Mouse (Mus musculus): ENCODE data around the gene Filip1.

Filip1 gene

GRCm38 (mm10) chr9:79983244-79983643 lies 29.4 kb downstream of the Filip1 start:
- no peak for DNase-seq (ENCODE audit: low spot score in 2 of 2)

GRCm38 (mm10) chr9:79979274-79979673 lies 33.4 kb downstream of the Filip1 start:
- DNase-seq (ENCODE audit: low spot score in 2 of 2), result no peak

GRCm38 (mm10) chr9:79978228-79979024 lies 34.2 kb downstream of the Filip1 start:
- no peak for DNase-seq (ENCODE audit: low spot score in 2 of 2)

- peak; percentile 31 to 44 for DNase-seq (ENCODE audit: low spot score in 2 of 2)
These were observed 35.1 kb downstream of the Filip1 start for GRCm38 (mm10) chr9:79977549-79977971.

GRCm38 (mm10) chr9:79976789-79977188 lies 35.9 kb downstream of the Filip1 start:
- DNase-seq (ENCODE audit: low spot score in 2 of 2), result no peak

GRCm38 (mm10) chr9:79975121-79975520 lies 37.5 kb downstream of the Filip1 start:
- DNase-seq (ENCODE audit: low spot score in 2 of 2), result no peak

DNA sequence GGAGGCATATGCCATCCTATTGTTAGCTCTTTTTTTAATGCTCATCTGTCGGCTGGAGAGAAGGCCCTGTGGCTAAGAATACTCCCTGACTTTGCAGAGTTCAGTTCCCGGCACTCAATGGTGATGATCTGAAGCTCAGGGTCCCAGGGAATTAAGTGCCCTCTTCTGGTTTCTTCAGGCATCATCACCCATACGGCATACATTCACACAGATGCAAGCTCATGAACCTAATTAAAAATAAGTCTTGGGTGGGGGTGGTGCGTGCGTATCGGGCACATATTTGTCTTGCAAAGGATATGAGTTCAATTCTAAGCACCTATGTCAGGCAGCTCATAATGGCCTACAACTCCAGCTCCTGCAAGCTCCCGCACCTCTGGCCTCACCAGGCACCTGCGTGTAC lies 39.1 kb downstream of the Filip1 start:
- no peak for DNase-seq (ENCODE audit: low spot score in 2 of 2)

GRCm38 (mm10) chr9:79972705-79973104 lies 39.9 kb downstream of the Filip1 start:
- no peak for DNase-seq (ENCODE audit: low spot score in 2 of 2)

DNA sequence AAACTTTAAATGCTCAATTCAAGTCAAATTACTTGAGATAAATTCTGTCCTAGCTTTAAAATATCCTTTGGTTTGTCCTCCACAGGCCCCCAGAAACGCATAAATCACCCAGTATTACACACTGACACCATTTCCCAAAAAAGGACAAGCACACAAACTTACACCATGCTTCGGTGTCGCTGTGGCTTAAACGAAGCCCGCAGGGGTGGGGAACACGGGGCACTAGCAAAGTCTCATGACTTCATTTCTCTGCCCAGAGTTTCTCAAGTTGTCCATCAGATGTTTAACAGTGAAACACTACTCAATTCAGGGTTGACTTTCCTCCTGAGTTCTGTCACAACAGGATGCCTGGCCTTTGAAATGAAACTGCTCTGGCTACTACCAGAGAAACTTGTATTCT lies 41.0 kb downstream of the Filip1 start:
- no peak for DNase-seq (ENCODE audit: low spot score in 2 of 2)

DNA sequence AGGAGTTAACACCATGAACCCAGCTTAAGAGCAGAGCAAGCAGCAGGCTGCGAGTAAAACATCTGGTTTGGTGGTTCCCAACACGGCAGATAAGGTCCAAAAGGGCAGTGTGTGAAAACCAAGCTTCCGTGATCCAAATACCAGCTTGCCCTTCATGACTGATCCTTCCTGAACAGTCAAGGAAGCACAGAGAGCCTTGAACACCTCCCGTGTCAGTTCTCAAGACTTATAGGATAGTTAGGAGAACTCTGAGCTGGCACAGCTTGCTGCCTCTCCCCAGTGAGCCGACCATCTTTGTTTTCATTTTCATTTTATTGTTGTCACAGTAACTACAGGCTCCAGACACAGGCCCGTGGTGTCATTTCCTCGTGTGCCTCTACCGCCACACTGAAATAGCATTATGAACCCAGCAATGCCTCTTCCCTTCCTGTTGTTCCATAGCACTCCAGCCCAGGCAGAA lies 42.0 kb downstream of the Filip1 start:
- no peak for DNase-seq (ENCODE audit: low spot score in 2 of 2)

- DNase-seq (ENCODE audit: low spot score in 2 of 2), result no peak
These were observed 43.1 kb downstream of the Filip1 start for GRCm38 (mm10) chr9:79969544-79969943.

- DNase-seq (ENCODE audit: low spot score in 2 of 2), result no peak
These were observed 45.8 kb downstream of the Filip1 start for GRCm38 (mm10) chr9:79966711-79967487.

DNA sequence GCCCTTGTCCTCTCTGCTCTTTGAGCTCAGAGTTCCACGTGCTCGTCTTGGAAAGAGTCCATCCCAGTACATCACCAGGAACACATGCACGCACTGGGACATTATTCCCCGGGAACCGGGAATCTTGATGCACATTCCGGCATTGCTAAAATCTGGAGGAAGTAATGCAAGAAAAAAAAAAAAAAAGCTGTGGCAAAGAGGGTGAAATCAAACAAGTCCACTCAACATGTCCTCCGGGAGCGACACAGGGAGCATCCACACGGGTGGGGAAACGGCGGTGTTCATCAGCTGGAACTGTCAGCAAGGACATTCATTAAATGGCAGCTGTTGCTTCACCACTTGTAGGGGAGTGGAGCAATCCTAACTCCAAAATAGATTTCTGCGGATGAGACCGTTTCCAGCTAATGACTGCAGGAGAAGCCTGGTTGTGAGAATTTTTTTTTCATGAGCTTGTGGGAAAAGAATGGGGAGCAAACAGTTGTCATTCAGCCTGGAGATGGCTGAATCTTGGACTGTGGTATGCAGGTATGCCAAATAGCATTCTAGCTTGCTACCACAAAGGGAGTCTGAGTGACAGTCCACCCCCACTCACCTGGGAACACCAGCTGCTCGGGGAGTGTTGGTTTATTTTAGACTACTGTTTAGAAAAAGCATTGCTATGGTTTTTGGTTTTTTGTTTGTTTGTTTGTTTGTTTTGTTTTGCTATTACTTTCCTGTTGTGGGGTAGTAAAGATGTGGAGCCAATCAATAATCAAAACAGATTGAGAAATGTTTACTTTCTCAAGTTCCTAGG lies 46.9 kb downstream of the Filip1 start:
- no peak for DNase-seq (ENCODE audit: low spot score in 2 of 2)

- no peak for DNase-seq (ENCODE audit: low spot score in 2 of 2)
These were observed 47.6 kb downstream of the Filip1 start for GRCm38 (mm10) chr9:79965003-79965402.

GRCm38 (mm10) chr9:79961630-79962285 lies 50.9 kb downstream of the Filip1 start:
- DNase-seq (ENCODE audit: low spot score in 2 of 2), result peak in 1 of 2 experiments; percentile 41

GRCm38 (mm10) chr9:79960453-79960852 lies 52.2 kb downstream of the Filip1 start:
- no peak for DNase-seq (ENCODE audit: low spot score in 2 of 2)

GRCm38 (mm10) chr9:79958395-79958794 lies 54.3 kb downstream of the Filip1 start:
- DNase-seq (ENCODE audit: low spot score in 2 of 2), result no peak

DNA sequence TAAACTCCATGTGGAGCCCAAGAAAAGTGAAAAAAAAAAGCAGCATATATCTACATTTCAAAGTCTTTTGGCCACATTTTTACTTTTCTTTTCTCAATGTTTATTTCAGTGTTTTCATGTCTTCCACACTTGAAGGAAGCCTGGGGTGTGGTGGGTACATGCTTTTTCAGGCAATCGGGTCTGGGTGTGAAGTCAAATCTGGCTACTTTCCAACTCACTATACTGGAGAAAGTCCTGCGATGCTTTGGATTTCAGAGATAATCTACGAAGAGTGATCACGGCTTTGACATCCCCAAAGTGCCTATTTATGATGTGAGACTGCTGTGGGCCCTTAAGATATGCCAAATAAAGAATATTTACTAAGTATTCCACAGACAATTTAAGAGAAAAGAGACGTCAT lies 57.7 kb downstream of the Filip1 start:
- DNase-seq (ENCODE audit: low spot score in 2 of 2), result no peak

GRCm38 (mm10) chr9:79951984-79952383 lies 60.7 kb downstream of the Filip1 start:
- no peak for DNase-seq (ENCODE audit: low spot score in 2 of 2)

GRCm38 (mm10) chr9:79951339-79951738 lies 61.3 kb downstream of the Filip1 start:
- DNase-seq (ENCODE audit: low spot score in 2 of 2), result no peak

DNA sequence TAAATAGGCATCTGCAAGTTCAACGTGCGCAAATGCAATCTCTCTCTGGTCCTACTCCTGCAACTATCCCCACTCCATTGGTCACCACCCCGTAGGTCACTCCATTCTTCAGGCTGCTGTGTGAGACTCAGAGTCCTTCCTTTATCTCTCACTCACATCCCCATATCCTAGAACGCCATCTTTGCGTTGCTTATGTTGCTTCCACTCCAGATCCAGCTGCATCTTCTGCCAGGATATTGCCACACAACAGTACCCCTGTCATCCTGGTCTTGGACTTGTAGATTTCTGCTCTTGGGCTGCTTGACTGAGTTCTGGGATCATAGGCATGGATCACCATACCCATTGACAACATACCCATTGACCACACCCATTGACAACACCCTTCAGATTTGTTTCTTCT lies 62.0 kb downstream of the Filip1 start:
- DNase-seq (ENCODE audit: low spot score in 2 of 2), result no peak

DNA sequence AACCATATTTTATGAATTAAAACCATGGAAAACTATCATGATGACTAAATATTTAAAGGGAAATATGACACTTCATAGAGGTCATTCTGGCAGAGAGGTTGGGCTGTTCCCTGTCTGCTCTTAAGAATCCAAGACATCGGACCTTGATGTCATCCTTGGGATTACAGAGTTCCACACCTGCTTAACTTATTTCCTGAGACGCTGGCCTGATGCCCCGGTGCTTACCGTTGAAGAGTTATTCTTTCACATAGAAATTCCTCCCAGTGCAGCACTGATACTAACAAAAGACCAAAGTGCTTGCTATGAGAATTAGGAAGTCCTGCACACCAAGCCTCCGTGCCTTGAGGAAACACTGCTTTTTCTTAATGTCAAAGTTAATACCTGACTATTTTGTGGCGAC lies 62.6 kb downstream of the Filip1 start:
- no peak for DNase-seq (ENCODE audit: low spot score in 2 of 2)
